In the genomic region with DNA sequence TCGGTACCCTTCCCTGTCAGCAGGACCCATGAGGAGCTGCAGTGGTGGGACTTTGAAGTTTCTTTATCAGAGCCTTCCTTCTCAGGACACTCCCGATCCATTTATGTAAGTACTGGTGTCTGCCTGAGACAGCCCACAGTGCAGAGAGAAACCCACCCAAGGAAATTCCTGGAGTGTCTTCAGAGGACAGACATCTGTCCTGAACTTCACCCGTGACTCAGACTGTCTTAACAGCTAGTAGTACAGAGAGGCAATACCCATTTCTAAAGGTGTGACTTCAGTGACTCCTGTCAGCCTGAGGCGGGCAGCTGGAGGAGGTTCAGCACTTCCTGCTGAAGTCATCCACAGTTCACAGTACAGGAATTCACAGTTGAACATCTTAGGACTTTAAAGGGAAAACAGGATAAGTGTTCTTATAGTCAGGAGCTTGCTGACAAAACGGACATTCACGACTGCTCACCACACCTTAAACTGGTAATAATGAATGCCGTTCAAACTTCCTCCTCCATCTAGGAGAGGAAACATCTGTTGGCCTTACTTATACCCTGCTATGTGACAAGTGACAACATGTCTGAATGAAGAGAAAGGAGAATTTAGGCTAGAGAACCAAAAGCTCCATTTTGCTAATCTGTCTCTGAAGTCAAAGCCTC, we compare ENCODE assay signal across 8 mouse cellular contexts. TPM values are rescaled to one million over a fixed set of nuclear protein-coding genes. Genes with fewer than 3 reads are reported as not detected.
DNase-seq lines count a peak whose midpoint lies in the region; ATAC-seq and TF ChIP-seq lines count a peak whose summit lies in the region.

No protein-coding gene starts in this region.

- 25% methylated on average over 7 of the region's 7 CpGs for WGBS in intestine, embryonic 16.5 days
- WGBS in lung, embryonic 16.5 days = 3% methylated on average over 7 of the region's 7 CpGs
- WGBS in forebrain, embryonic 14.5 days = 72% methylated on average over 7 of the region's 7 CpGs
- WGBS in hindbrain, embryonic 14.5 days = 75% methylated on average over 7 of the region's 7 CpGs

- H3K9ac ChIP-seq in intestine, embryonic 16.5 days (ENCODE audit: low read depth, low read length) = no peak overlapping the region
- H3K9ac ChIP-seq in lung, embryonic 16.5 days (ENCODE audit: low read length) = no peak overlapping the region
- no peak overlapping the region for H3K9ac ChIP-seq in forebrain, embryonic 14.5 days (ENCODE audit: low read length)
- H3K9ac ChIP-seq in hindbrain, embryonic 14.5 days = no peak overlapping the region

- H3K4me2 ChIP-seq in intestine, embryonic 16.5 days (ENCODE audit: low read depth, low read length) = peak overlapping the region; percentile 7; the same call in 1 of the 2 replicates
- H3K4me2 ChIP-seq in lung, embryonic 16.5 days (ENCODE audit: low read depth, low read length) = peak overlapping the region; percentile 0
- H3K4me2 ChIP-seq in forebrain, embryonic 14.5 days (ENCODE audit: low read length) = no peak overlapping the region
- H3K4me2 ChIP-seq in hindbrain, embryonic 14.5 days (replicated peaks) = no peak overlapping the region

- no peaks in the 10 kb centered on the region for H3K9me3 ChIP-seq in intestine, embryonic 16.5 days (ENCODE audit: control insufficient read depth, low read length)
- H3K9me3 ChIP-seq in lung, embryonic 16.5 days (ENCODE audit: control insufficient read depth, low read length) = no peaks in the 10 kb centered on the region
- no peaks in the 10 kb centered on the region for H3K9me3 ChIP-seq in forebrain, embryonic 14.5 days (replicated peaks; ENCODE audit: control insufficient read depth, low read length)
- no peaks in the 10 kb centered on the region for H3K9me3 ChIP-seq in hindbrain, embryonic 14.5 days (ENCODE audit: control insufficient read depth, low read length)

- no peaks in the 10 kb centered on the region for H3K36me3 ChIP-seq in intestine, embryonic 16.5 days (ENCODE audit: control insufficient read depth, insufficient read depth, low read length)
- H3K36me3 ChIP-seq in lung, embryonic 16.5 days (ENCODE audit: control insufficient read depth, insufficient read depth, low read length) = no peaks in the 10 kb centered on the region
- no peaks in the 10 kb centered on the region for H3K36me3 ChIP-seq in forebrain, embryonic 14.5 days (ENCODE audit: control insufficient read depth, insufficient read depth, low read length)
- no peaks in the 10 kb centered on the region for H3K36me3 ChIP-seq in hindbrain, embryonic 14.5 days (replicated peaks; ENCODE audit: control insufficient read depth, insufficient read depth)

- no peak overlapping the region for H3K4me3 ChIP-seq in intestine, embryonic 16.5 days (ENCODE audit: low read length)
- no peak overlapping the region for H3K4me3 ChIP-seq in lung, embryonic 16.5 days (ENCODE audit: low read length)
- H3K4me3 ChIP-seq in layer of hippocampus, adult 2 months = no peak overlapping the region
- no peak overlapping the region for H3K4me3 ChIP-seq in forebrain, embryonic 14.5 days (ENCODE audit: low read depth, low read length)
- H3K4me3 ChIP-seq in hindbrain, embryonic 14.5 days (replicated peaks; ENCODE audit: low read length) = no peak overlapping the region

- H3K27me3 ChIP-seq in intestine, embryonic 16.5 days (replicated peaks; ENCODE audit: control insufficient read depth, insufficient read depth, low read length) = no peaks in the 10 kb centered on the region
- no peaks in the 10 kb centered on the region for H3K27me3 ChIP-seq in lung, embryonic 16.5 days (ENCODE audit: control insufficient read depth, insufficient read depth, low read depth, low read length)
- no peaks in the 10 kb centered on the region for H3K27me3 ChIP-seq in forebrain, embryonic 14.5 days (replicated peaks; ENCODE audit: control insufficient read depth, insufficient read depth, low read length)
- H3K27me3 ChIP-seq in hindbrain, embryonic 14.5 days (ENCODE audit: control insufficient read depth, insufficient read depth, low read length) = no peaks in the 10 kb centered on the region

- no peak for TF ChIP-seq CTCF in layer of hippocampus, adult 2 months (conservative IDR thresholded peaks at IDR 0.05)

- H3K27ac ChIP-seq in intestine, embryonic 16.5 days (ENCODE audit: low read length) = peak overlapping the region; percentile 30
- peak overlapping the region; percentile 44 for H3K27ac ChIP-seq in lung, embryonic 16.5 days (ENCODE audit: low read length)
- no peak overlapping the region for H3K27ac ChIP-seq in layer of hippocampus, adult 2 months
- H3K27ac ChIP-seq in forebrain, embryonic 14.5 days (ENCODE audit: low read depth, low read length) = no peak overlapping the region
- no peak overlapping the region for H3K27ac ChIP-seq in hindbrain, embryonic 14.5 days

- peak; percentile 35 for ATAC-seq in common myeloid progenitor, adult 5-6 weeks (replicated peaks; ENCODE audit: low read depth, poor library complexity, severe bottlenecking)
- ATAC-seq in intestine, embryonic 16.5 days = peak; percentile 86
- ATAC-seq in lung, embryonic 16.5 days (ENCODE audit: low read depth) = peak; percentile 78
- ATAC-seq in forebrain, embryonic 14.5 days = no peak
- ATAC-seq in hindbrain, embryonic 14.5 days (ENCODE audit: low FRiP score) = no peak

- H3K4me1 ChIP-seq in intestine, embryonic 16.5 days (ENCODE audit: control insufficient read depth, insufficient read depth, low read length) = peaks cover 16% of the 10 kb centered on the region
- H3K4me1 ChIP-seq in lung, embryonic 16.5 days (replicated peaks; ENCODE audit: control insufficient read depth, insufficient read depth, low read length) = peaks cover 19% of the 10 kb centered on the region
- no peaks in the 10 kb centered on the region for H3K4me1 ChIP-seq in forebrain, embryonic 14.5 days (ENCODE audit: control insufficient read depth, insufficient read depth, low read length)
- no peaks in the 10 kb centered on the region for H3K4me1 ChIP-seq in hindbrain, embryonic 14.5 days (replicated peaks; ENCODE audit: control insufficient read depth, insufficient read depth, low read length)

- peak; percentile 65 for DNase-seq in A20 (ENCODE audit: low read depth, low spot score)
- no peak for DNase-seq in layer of hippocampus, adult 2 months (ENCODE audit: low spot score in 2 of 2)
- no peak for DNase-seq in forebrain, embryonic 14.5 days (ENCODE audit: low spot score)
- no peak for DNase-seq in layer of hippocampus, adult 18-20 months (ENCODE audit: low spot score in 2 of 2)
- no peak for DNase-seq in hindbrain, embryonic 14.5 days (ENCODE audit: low spot score)

RNA-seq across cellular contexts. Expression of gene Wee1, which starts 35.5 kb away (rescaled TPM):
- 37.1 and 52.5 TPM in 2 replicates for total RNA-seq in common myeloid progenitor, adult 5-6 weeks (2017)
- 14.3 and 16.6 TPM in 2 replicates for polyA plus RNA-seq in intestine, embryonic 16.5 days (2015; fragmentation: Nextera tagmentation; extraction: Ambion mirVana)
- polyA plus RNA-seq in lung, embryonic 16.5 days (2015; fragmentation: Nextera tagmentation; extraction: Ambion mirVana) = 23.4 and 24.3 TPM in 2 replicates
- 10 to 100 TPM; 20.3 to 21.2 TPM for total RNA-seq in layer of hippocampus, adult 2 months (2021)
- polyA plus RNA-seq in forebrain, embryonic 14.5 days (2014; fragmentation: Nextera tagmentation; extraction: Ambion mirVana) = 11.7 and 13.3 TPM in 2 replicates
- total RNA-seq in layer of hippocampus, adult 18-20 months (2021) = 10 to 100 TPM; 22.0 to 22.5 TPM
- polyA plus RNA-seq in hindbrain, embryonic 14.5 days (2014; fragmentation: Nextera tagmentation; extraction: Ambion mirVana) = 5.7 and 7.8 TPM in 2 replicates

Comparison
In these comparisons a context has a peak if more than half of its experiments do, and no peak if none do; other contexts are left out.
1. ATAC-seq: peak in common myeloid progenitor, adult 5-6 weeks (single experiment), intestine, embryonic 16.5 days (single experiment) and lung, embryonic 16.5 days (single experiment); none in forebrain, embryonic 14.5 days (single experiment) and hindbrain, embryonic 14.5 days (single experiment).
2. H3K27ac ChIP-seq: peak in intestine, embryonic 16.5 days (single experiment) and lung, embryonic 16.5 days (single experiment); none in layer of hippocampus, adult 2 months (single experiment), forebrain, embryonic 14.5 days (single experiment) and hindbrain, embryonic 14.5 days (single experiment).
3. H3K4me2 ChIP-seq: peak in intestine, embryonic 16.5 days (single experiment) and lung, embryonic 16.5 days (single experiment); none in forebrain, embryonic 14.5 days (single experiment) and hindbrain, embryonic 14.5 days (single experiment).